Mouse (Mus musculus) hindbrain, embryonic 11.5 days (tissue): Measurements from ENCODE around the gene Gpr176. TPM values are rescaled to one million over a fixed set of nuclear protein-coding genes. Genes with fewer than 3 reads are reported as not detected.
"Not testable (repeated sequence)": the region's sequence is repeated elsewhere in the genome, so short reads cannot be mapped to it uniquely, and the experiment has no call there.

Experiments used
- ATAC-seq: fragments of 200-750 bp; cut with Nextera tagmentation; 2 replicates; pipeline ENCODE4 v1.8.0; 2017; ENCODE audit warnings: mild to moderate bottlenecking, moderate TSS enrichment, moderate library complexity; ENCODE audit not compliant: low FRiP score
- DNase-seq: peaks from one replicate; pipeline ENCODE4 v3.0.0-alpha.2; 2015; ENCODE audit warnings: low spot score
- H3K27ac ChIP-seq: fragments of 300-500 bp; sonication (generic); 2 replicates; pipeline ENCODE4 v1.5.1; 2014; ENCODE audit warnings: mild to moderate bottlenecking, low read depth, low read length
- H3K27me3 ChIP-seq: fragments of 300-500 bp; sonication (generic); 2 replicates; pipeline ENCODE4 v1.6.1; 2014; ENCODE audit warnings: mild to moderate bottlenecking, low read length, moderate library complexity, mixed read lengths; ENCODE audit not compliant: control insufficient read depth, insufficient read depth
- H3K36me3 ChIP-seq: fragments of 300-500 bp; sonication (generic); 2 replicates; pipeline ENCODE4 v1.6.1; 2014; ENCODE audit warnings: mild to moderate bottlenecking, low read length, moderate library complexity, mixed read lengths; ENCODE audit not compliant: control insufficient read depth, insufficient read depth
- H3K4me1 ChIP-seq: fragments of 300-500 bp; sonication (generic); replicated peaks from 2 replicates; pipeline ENCODE4 v1.6.1; 2014; ENCODE audit warnings: low read length, mixed read lengths; ENCODE audit not compliant: control insufficient read depth, insufficient read depth
- H3K4me2 ChIP-seq: fragments of 300-500 bp; sonication (generic); replicated peaks from 2 replicates; pipeline ENCODE4 v1.6.1; 2014; ENCODE audit warnings: mild to moderate bottlenecking, low read depth, low read length
- H3K4me3 ChIP-seq: fragments of 300-500 bp; sonication (generic); 2 replicates; pipeline ENCODE4 v1.5.1; 2014; ENCODE audit warnings: low read depth, low read length
- H3K9ac ChIP-seq: fragments of 300-500 bp; sonication (generic); 2 replicates; pipeline ENCODE4 v1.6.1; 2014; ENCODE audit warnings: low read depth, low read length
- H3K9me3 ChIP-seq: fragments of 300-500 bp; sonication (generic); 2 replicates; pipeline ENCODE4 v1.6.1; 2016; ENCODE audit warnings: low read length; ENCODE audit not compliant: control insufficient read depth
- WGBS: fragments of 180-500 bp; shearing (Covaris S2); extraction: QIAGEN DNeasy Blood & Tissue Kit; methylation state at CpG from one replicate; pipeline ENCODE4 v1.1.7; 2014; 5-methylcytosine and 5-hydroxymethylcytosine counted together
- polyA plus RNA-seq: library from polyadenylated mRNA; unstranded; fragments of >200 nt; fragmentation: Nextera tagmentation; extraction: Ambion mirVana; gene quantifications from 2 replicates; pipeline ENCODE4 v1.2.1, GENCODE M21; 2014

Gpr176 gene
- polyA plus RNA-seq, 1 experiment from 2014 or later: 0.59 TPM

DNA sequence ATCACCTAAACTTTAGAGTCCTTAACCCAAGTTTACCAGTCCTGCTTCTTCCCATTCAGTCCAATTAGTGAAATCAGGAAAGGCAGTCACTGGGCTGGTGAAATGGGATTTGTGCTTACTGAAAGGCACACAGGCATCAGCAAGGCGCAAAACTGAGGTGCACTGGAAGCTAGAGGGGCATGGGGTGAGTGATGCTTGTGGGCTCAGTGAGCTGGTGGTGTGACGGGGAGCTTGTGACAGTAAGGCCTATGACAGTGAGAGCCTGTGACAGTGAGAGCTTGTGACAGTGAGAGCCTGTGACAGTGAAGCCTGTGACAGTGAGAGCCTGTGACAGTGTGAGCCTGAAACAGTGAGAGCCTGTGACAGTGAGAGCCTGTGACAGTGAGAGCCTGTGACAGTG is 71.6 kb downstream of the Gpr176 start:
- DNase-seq (no peak), ATAC-seq (no peak)
- no peak overlapping the region for H3K9ac ChIP-seq

DNA sequence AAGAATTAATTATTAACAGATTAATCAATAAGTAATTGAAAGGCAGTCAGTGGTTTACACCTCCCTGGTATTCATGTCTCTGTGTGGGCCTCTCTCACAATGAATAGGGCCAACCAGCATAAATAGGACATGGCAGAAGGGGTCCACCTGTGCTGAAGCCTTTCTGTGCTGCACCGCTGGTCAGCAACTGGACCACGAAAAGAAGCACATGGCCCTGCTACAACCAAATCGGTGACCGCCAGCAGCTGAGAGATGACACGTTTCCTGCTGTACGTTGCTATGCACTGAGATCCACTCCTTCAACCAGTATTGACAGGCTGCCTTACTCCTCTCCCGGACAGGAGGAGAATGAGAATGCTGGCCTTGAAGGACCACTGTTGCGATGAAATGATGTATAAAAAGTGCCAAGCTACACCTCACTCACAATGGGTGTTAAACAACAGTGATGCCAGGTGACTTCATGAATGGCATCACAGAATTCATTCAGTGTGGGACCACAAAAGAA is 72.1 kb downstream of the Gpr176 start:
- Histone ChIP-seq H3K9ac (no peak overlapping the region), H3K27me3 (no peaks in the 10 kb centered on the region), H3K9me3 (no peaks in the 10 kb centered on the region), H3K4me2 (no peak overlapping the region), H3K27ac (no peak overlapping the region), H3K4me1 (no peaks in the 10 kb centered on the region), H3K4me3 (no peak overlapping the region), H3K36me3 (no peaks in the 10 kb centered on the region)
- no peak for DNase-seq
- 75% methylated on average over 8 of the region's 8 CpGs for WGBS
- ATAC-seq: no peak

More for the DNA sequence above, 71.6 kb downstream of the Gpr176 start:
- Histone ChIP-seq H3K9me3 (no peaks in the 10 kb centered on the region), H3K4me3 (no peak overlapping the region), H3K4me2 (no peak overlapping the region), H3K4me1 (no peaks in the 10 kb centered on the region), H3K27me3 (no peaks in the 10 kb centered on the region), H3K36me3 (no peaks in the 10 kb centered on the region), H3K27ac (no peak overlapping the region)
- 81% methylated on average over 2 of the region's 2 CpGs for WGBS

DNA sequence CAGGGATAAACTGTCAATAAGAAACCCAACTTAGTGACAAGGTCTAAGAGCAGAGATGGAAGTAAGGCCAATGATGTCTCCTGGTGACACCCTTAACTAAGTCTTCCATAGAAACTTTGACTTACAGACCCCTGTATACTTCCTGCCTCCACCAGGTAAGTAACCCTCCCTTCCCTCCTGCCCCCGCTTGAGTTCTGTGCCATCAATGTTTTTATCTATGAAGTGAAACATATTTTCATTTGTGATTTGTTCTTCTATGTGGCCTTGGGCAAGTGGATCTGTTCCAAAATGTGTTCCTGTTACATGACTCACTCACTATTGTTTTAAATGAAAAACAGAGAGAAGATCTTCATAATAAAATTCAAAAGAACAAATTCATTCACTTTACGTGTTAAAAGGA is 73.2 kb downstream of the Gpr176 start:
- Histone ChIP-seq H3K27me3 (no peaks in the 10 kb centered on the region), H3K4me3 (no peak overlapping the region), H3K36me3 (no peaks in the 10 kb centered on the region), H3K9ac (no peak overlapping the region), H3K4me1 (no peaks in the 10 kb centered on the region), H3K27ac (no peak overlapping the region), H3K9me3 (no peaks in the 10 kb centered on the region), H3K4me2 (no peak overlapping the region)
- DNase-seq: no peak
- WGBS: 94% methylated on average over 2 of the region's 2 CpGs
- no peak for ATAC-seq

DNA sequence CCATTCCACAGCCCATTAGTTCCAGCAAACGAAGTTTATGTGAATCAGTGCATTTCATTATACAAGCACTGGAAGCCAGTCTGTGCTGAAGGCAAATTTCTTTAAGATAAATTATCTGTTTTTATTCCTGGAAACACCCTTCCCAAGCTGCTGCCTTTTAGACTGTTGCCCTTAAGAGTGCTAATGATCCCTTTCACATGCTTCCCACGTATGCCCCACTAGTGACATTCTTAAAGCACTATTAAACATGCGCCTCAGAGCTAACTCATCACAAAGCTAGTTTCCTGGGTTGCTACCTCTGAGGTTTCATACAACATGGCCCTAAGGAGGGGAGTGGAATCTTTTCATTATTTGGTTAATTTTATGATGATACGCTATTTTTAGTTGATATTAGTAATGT is 74.6 kb downstream of the Gpr176 start:
- H3K4me1 ChIP-seq: no peaks in the 10 kb centered on the region
- no peak overlapping the region for H3K4me2 ChIP-seq
- no peak overlapping the region for H3K27ac ChIP-seq
- 77% methylated on average over 4 of the region's 4 CpGs for WGBS
- H3K9me3 ChIP-seq: no peaks in the 10 kb centered on the region
- no peak overlapping the region for H3K4me3 ChIP-seq
- H3K9ac ChIP-seq: no peak overlapping the region
- ATAC-seq: 0 out of 2 replicates have a peak, but pooled peaks have one; percentile 25
- H3K27me3 ChIP-seq: no peaks in the 10 kb centered on the region
- DNase-seq: no peak
- H3K36me3 ChIP-seq: no peaks in the 10 kb centered on the region

DNA sequence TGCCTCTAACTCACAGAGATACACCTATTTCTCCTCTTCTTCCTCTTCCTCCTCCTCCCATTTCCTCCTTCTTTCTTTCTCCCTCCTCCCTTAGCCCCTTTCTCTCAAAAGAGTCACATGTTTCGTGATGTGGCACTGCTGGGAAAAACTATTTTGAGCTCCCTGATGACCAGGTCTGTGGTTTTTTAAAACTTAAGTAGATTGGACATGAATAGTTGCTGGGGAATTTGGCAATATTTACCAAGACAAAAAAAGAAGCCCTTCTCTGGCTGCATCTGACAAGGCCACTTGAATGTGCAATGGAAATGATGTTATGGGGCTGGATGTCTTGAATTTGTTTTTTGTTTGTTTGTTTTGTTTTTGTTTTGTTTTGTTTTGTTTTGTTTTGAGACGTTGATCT is 75.3 kb downstream of the Gpr176 start:
- DNase-seq: no peak

DNA sequence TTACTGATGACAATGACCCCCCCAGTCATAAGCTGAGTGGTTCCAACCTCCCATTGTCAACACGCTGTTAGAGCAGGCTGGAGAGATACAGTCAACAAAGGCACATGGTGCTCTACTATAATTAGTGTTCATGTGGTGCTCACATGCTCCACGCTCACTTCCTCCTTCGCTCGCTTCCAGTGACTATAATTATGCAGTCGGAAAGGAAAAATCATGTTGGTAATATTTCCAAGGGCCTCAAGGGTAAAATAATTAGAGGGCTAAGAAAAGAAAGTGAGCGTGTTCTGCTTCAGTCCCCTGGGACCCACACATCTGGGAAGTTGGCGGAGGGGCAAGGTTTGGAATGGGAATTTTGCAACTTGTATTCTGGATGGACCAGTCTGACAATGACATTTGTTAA is 77.7 kb downstream of the Gpr176 start:
- H3K9me3 ChIP-seq: no peaks in the 10 kb centered on the region
- H3K27me3 ChIP-seq: no peaks in the 10 kb centered on the region
- H3K4me3 ChIP-seq: no peak overlapping the region
- no peak overlapping the region for H3K27ac ChIP-seq
- no peaks in the 10 kb centered on the region for H3K4me1 ChIP-seq
- no peak overlapping the region for H3K9ac ChIP-seq
- 84% methylated on average over 7 of the region's 7 CpGs for WGBS
- no peak for ATAC-seq
- no peaks in the 10 kb centered on the region for H3K36me3 ChIP-seq
- DNase-seq: no peak
- no peak overlapping the region for H3K4me2 ChIP-seq

More for the DNA sequence above, 75.3 kb downstream of the Gpr176 start:
- ATAC-seq: no peak
- no peaks in the 10 kb centered on the region for H3K9me3 ChIP-seq
- H3K4me3 ChIP-seq: no peak overlapping the region
- H3K36me3 ChIP-seq: no peaks in the 10 kb centered on the region
- no peaks in the 10 kb centered on the region for H3K4me1 ChIP-seq
- H3K9ac ChIP-seq: no peak overlapping the region
- H3K27me3 ChIP-seq: no peaks in the 10 kb centered on the region
- 88% methylated on average over 2 of the region's 2 CpGs for WGBS
- H3K27ac ChIP-seq: no peak overlapping the region
- H3K4me2 ChIP-seq: no peak overlapping the region

DNA sequence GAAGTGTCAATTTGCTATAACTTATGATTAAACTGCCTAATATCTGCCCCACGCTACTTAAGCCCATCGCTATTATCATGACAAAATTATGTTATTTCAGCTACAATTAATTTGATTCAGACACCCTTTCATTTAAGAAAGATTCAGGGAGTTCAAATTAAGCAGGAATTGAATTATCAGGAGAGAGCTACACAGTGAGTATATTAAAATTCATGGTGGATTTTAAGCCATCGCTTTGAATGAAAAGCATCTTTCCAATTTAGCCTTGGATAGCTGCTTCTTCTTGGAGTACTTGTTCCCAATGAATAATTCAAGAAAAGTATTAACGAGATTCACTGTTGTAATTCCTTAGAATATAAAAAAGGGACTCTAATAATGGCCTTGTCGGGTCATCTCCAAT is 79.6 kb downstream of the Gpr176 start:
- WGBS: 89% methylated on average over 5 of the region's 5 CpGs
- Histone ChIP-seq H3K4me1 (no peaks in the 10 kb centered on the region), H3K9me3 (no peaks in the 10 kb centered on the region), H3K27me3 (no peaks in the 10 kb centered on the region), H3K4me2 (no peak overlapping the region), H3K4me3 (no peak overlapping the region), H3K9ac (no peak overlapping the region), H3K36me3 (no peaks in the 10 kb centered on the region), H3K27ac (no peak overlapping the region)
- no peak for DNase-seq
- no peak for ATAC-seq

DNA sequence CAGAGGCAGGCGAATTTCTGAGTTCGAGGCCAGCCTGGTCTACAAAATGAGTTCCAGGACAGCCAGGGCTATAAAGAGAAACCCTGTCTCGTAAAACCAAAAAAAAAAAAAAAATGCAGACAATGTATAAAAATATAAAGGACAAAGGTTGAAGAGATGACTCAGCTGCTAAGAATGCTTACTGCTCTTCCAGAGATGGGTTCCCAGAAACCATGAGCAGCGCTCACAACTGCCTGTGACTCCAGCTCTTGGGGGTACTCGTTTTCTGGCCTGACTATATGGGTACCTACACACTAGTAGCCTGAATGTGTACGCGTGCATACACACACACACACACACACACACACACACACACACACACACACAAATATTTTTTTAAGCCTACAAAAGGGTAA is 84.2 kb downstream of the Gpr176 start:
- H3K9ac ChIP-seq, ATAC-seq, DNase-seq, H3K4me3 ChIP-seq, H3K36me3 ChIP-seq, H3K9me3 ChIP-seq, H3K4me1 ChIP-seq, H3K27ac ChIP-seq, H3K27me3 ChIP-seq, H3K4me2 ChIP-seq: not testable (repeated sequence)
- WGBS: 95% methylated on average over 7 of the region's 7 CpGs

DNA sequence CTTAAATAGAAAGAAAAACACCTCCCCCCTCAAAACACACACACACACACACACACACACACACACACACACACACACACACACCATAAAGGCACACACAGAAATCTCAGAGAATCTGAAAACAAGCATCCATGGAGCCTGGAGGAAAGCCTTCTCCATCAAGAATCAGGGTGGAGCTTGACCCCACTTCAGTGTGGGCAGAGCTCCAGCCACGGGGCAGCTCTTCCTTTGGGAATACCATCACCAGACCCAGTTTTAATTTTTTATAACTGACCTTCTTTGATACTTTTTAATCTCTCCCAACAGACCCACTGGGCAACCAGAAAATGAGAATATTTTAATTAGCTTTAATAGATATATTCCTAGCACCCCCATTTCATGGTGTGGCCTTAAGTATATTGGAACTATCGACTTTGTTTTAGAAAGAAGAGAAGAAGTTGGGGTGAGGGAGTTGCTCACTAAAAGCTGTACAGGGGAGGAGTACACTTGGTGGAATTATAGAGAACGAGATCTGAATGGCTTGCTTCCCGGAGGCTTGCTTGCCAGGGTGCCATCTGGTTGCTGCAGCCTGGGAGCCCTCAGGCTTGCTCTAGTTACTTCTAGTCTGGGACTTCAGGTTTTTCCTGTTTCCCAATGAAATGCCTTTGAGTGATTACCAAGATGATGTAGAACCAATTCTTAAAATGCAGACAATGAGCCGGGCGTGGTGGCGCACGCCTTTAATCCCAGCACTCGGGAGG is 84.7 kb downstream of the Gpr176 start:
- H3K36me3 ChIP-seq: no peaks in the 10 kb centered on the region
- H3K27ac ChIP-seq: no peak overlapping the region
- DNase-seq: no peak
- no peak overlapping the region for H3K9ac ChIP-seq
- no peak overlapping the region for H3K4me3 ChIP-seq
- H3K4me1 ChIP-seq: no peaks in the 10 kb centered on the region
- no peak for ATAC-seq
- no peaks in the 10 kb centered on the region for H3K27me3 ChIP-seq
- H3K4me2 ChIP-seq: no peak overlapping the region
- H3K9me3 ChIP-seq: no peaks in the 10 kb centered on the region
- WGBS: 89% methylated on average over 9 of the region's 9 CpGs
